Mouse (Mus musculus) G1E (cell line): ENCODE measurements around the gene Gmfb. TPM values are rescaled to one million over a fixed set of nuclear protein-coding genes. Genes with fewer than 3 reads are reported as not detected.

ENCODE experiments used
- ATAC-seq: 2 replicates; pipeline ENCODE4 v1.8.0; 2016; ENCODE audit warnings: mild to moderate bottlenecking; ENCODE audit not compliant: insufficient number of reproducible peaks, poor library complexity, low FRiP score, severe bottlenecking; ENCODE audit errors: extremely low read depth
- DNase-seq: peaks from one replicate; pipeline ENCODE4 v3.0.0; 2012; ENCODE audit warnings: low spot score
- H3K27me3 ChIP-seq: 2 replicates; pipeline ENCODE4 v1.6.1; 2012; ENCODE audit warnings: mild to moderate bottlenecking, low read length, inconsistent platforms; ENCODE audit not compliant: insufficient read depth
- H3K36me3 ChIP-seq: replicated peaks from 2 replicates; pipeline ENCODE3; 2012; ENCODE audit warnings: mild to moderate bottlenecking, inconsistent platforms
- H3K4me1 ChIP-seq: 2 replicates; pipeline ENCODE4 v1.6.1; 2012; ENCODE audit warnings: low read depth, low read length, inconsistent platforms, mixed read lengths; ENCODE audit not compliant: insufficient read depth
- H3K4me3 ChIP-seq: 2 replicates; pipeline ENCODE4 v1.5.1; 2012; ENCODE audit warnings: low read depth, mild to moderate bottlenecking, inconsistent platforms, low read length, moderate library complexity, mixed read lengths
- H3K9me3 ChIP-seq: replicated peaks from 2 replicates; pipeline ENCODE4 v1.6.1; 2012; ENCODE audit warnings: inconsistent platforms
- CTCF ChIP-seq: IDR thresholded peaks from 2 replicates; pipeline ENCODE4 v1.5.1; 2012; ENCODE audit warnings: low read depth, low read length, inconsistent platforms, mixed read lengths
- GATA1 ChIP-seq: IDR thresholded peaks from 2 replicates; pipeline ENCODE4 v1.6.1; 2012; ENCODE audit warnings: borderline replicate concordance, low read length, inconsistent platforms, mixed read lengths
- GATA2 ChIP-seq: IDR thresholded peaks from 2 replicates; pipeline ENCODE4 v1.6.1; 2012; ENCODE audit warnings: low read depth, low read length, inconsistent platforms, borderline replicate concordance
- POLR2AphosphoS5 ChIP-seq: IDR thresholded peaks from 2 replicates; pipeline ENCODE4 v1.6.1; 2012; ENCODE audit warnings: low read depth, low read length, inconsistent platforms; ENCODE audit not compliant: insufficient replicate concordance
- TAL1 ChIP-seq: conservative IDR thresholded peaks from 2 replicates; pipeline ENCODE4 v1.6.1; 2012; ENCODE audit warnings: low read depth, low read length, inconsistent platforms, mixed read lengths
- polyA plus RNA-seq: library from polyadenylated mRNA; stranded (reverse); fragments of >175 nt; gene quantifications from 2 replicates; pipeline ENCODE4 v1.2.3, GENCODE M21; 2012
- total RNA-seq, 2 experiments: library from RNA; stranded (forward) in 1 of 2; stranded (reverse) in 1 of 2; fragments of 200-1000 nt in 1 of 2; fragments of >200 nt in 1 of 2; fragmentation: Nextera tagmentation in 1 of 2; gene quantifications; 2 replicates each; pipeline ENCODE4 v1.2.3; 2014 to 2017

Gene Gmfb
- total and polyA plus RNA-seq, 3 experiments = 5.2 to 243 (median 131) TPM

DNA sequence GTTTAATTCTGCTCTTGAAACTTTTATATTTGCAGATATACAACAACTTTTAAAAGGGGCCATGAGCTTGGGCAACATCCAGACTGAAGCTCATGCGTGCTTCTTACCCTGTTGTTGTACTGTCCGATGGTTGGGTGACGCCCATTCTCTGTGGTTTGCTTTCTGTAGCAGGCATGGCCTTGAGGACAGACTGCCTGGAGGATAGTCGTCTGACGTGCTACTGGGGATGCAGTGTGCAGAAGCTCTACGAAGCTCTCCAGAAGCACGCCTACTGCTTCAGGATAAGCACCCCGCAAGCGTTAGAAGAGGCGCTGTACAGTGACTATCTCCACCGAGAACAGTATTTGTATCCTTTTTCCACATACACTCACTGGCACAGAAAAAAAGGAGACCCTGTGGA lies 23.7 kb upstream of the Gmfb start:
- Histone ChIP-seq H3K4me3 (no peak overlapping the region), H3K9me3 (no peaks in the 10 kb centered on the region), H3K36me3 (peaks cover 68% of the 10 kb centered on the region), H3K27me3 (no peaks in the 10 kb centered on the region), H3K4me1 (peaks cover 7% of the 10 kb centered on the region)
- ATAC-seq (no peak), DNase-seq (no peak)
- no peak for TF ChIP-seq GATA2
- no peak for TF ChIP-seq TAL1
- no peak for TF ChIP-seq CTCF
- no peak for TF ChIP-seq GATA1
- no peak for TF ChIP-seq POLR2AphosphoS5

- H3K4me1 ChIP-seq = peaks cover 4% of the 10 kb centered on the region; the same call in 1 of the 2 replicates
- DNase-seq = no peak
- H3K36me3 ChIP-seq = peaks cover 54% of the 10 kb centered on the region
- no peak for ATAC-seq
- no peaks in the 10 kb centered on the region for H3K27me3 ChIP-seq
- H3K9me3 ChIP-seq = no peaks in the 10 kb centered on the region; the same call in 1 of the 2 replicates
- TF ChIP-seq GATA2 (no peak), TAL1 (no peak), CTCF (no peak), GATA1 (no peak), POLR2AphosphoS5 (no peak)
- no peak overlapping the region for H3K4me3 ChIP-seq
Observed at GRCm38 (mm10) chr14:46839326-46839725, 17.3 kb upstream of the Gmfb start.

GRCm38 (mm10) chr14:46832354-46833272 lies 10.6 kb upstream of the Gmfb start:
- peak overlapping the region; percentile 89 for H3K4me3 ChIP-seq
- H3K27me3 ChIP-seq = no peaks in the 10 kb centered on the region
- DNase-seq = peak; percentile 16
- TF ChIP-seq TAL1 = no peak
- no peak for TF ChIP-seq POLR2AphosphoS5
- no peak for ATAC-seq
- peaks cover 28% of the 10 kb centered on the region for H3K4me1 ChIP-seq
- no peaks in the 10 kb centered on the region for H3K9me3 ChIP-seq
- H3K36me3 ChIP-seq = peaks cover 19% of the 10 kb centered on the region

DNA sequence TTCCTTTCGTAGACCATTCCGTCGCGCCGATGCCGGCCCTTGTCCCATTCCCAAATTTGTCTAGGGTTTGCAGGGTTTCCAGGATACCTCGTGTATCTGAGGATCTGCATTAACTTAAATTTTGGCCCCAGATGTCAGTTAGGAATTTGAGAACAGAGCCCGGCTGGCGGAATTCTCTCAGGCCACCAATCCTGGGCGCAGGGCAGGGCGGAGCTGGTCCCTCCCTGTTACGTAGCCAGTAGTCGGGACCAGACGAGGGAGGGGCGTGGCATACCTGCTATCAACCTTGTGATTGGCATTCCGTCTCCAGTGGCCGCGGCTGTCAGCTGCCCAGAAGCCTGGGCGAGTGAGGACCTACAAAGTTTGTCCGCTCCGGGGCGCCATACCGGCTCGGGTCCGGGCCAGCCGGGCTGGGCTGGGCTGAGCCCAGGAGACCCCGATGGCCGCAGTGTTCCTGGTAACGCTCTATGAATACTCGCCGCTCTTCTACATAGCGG lies 9.8 kb upstream of the Gmfb start, which contains the start of gene Cgrrf1:
Gene Cgrrf1 (plus strand): TSS at position 289 of the 497 bp plus-strand sequence.
- peak; percentile 96 for DNase-seq
- peak; percentile 99 for ATAC-seq
- H3K4me1 ChIP-seq = peaks cover 28% of the 10 kb centered on the region
- H3K36me3 ChIP-seq = peaks cover 18% of the 10 kb centered on the region
- peak within 1 kb of the TSS; percentile 89 for H3K4me3 ChIP-seq
- H3K9me3 ChIP-seq = no peaks in the 10 kb centered on the region
- no peaks in the 10 kb centered on the region for H3K27me3 ChIP-seq
- TF ChIP-seq TAL1 = no peak
- TF ChIP-seq GATA2 = no peak
- no peak for TF ChIP-seq CTCF
- TF ChIP-seq GATA1 = no peak
- TF ChIP-seq POLR2AphosphoS5 = no peak

GRCm38 (mm10) chr14:46831295-46831694 lies 9.3 kb upstream of the Gmfb start:
- no peak for ATAC-seq
- peaks cover 28% of the 10 kb centered on the region for H3K4me1 ChIP-seq
- peaks cover 18% of the 10 kb centered on the region for H3K36me3 ChIP-seq
- TF ChIP-seq CTCF (no peak), POLR2AphosphoS5 (no peak), GATA1 (no peak), TAL1 (no peak), GATA2 (no peak)
- H3K9me3 ChIP-seq = no peaks in the 10 kb centered on the region
- H3K4me3 ChIP-seq = peak overlapping the region; percentile 89
- no peak for DNase-seq
- no peaks in the 10 kb centered on the region for H3K27me3 ChIP-seq

DNA sequence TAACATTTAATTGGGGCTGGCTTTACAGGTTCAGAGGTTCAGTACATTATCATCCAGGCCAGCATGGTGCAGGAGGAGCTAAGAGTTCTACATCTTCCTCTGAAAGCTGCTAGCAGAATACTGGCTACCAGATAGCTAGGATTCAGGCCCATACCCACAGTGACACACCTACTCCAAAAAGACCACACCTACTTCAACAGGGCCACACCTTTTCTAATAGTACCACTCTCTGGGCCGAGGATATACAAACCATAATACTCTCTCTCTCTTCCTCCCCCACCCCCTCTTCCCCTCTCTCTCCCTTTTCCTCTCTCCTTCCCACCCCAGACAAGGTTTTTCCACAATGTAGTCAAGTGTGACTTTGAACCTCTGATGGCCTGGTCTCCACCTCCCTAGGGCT lies 5.4 kb upstream of the Gmfb start:
- no peak for ATAC-seq

More for the DNA sequence above, 5.4 kb upstream of the Gmfb start:
- Histone ChIP-seq H3K27me3 (no peaks in the 10 kb centered on the region), H3K36me3 (peaks cover 12% of the 10 kb centered on the region), H3K4me3 (no peak overlapping the region), H3K4me1 (peaks cover 10% of the 10 kb centered on the region), H3K9me3 (no peaks in the 10 kb centered on the region)
- TF ChIP-seq TAL1 = no peak
- TF ChIP-seq CTCF = no peak
- no peak for TF ChIP-seq GATA1
- TF ChIP-seq GATA2 = no peak
- no peak for TF ChIP-seq POLR2AphosphoS5
- no peak for DNase-seq
